Mouse (Mus musculus): ENCODE results near the gene Ptprd.

Ptprd gene

DNA sequence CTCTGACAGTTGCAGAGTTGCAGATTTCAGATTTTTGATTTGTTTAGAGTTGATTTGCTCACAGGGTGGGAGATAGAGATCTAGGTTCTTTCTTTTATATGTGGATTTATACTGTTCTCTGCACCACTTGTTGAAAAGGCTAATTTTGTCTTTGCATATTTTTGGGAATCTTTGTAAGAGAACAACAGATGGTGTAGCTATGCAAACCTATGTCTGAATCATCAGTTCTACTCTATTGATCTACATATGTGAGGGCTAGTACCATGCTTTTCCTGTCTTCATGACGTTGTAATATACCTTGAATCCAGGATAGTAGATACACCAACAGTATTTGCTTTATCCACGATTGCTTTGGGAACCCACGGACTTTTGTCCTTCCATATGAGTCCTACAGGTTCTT, 1628.7 kb downstream of the Ptprd start:
- no peak for DNase-seq

DNA sequence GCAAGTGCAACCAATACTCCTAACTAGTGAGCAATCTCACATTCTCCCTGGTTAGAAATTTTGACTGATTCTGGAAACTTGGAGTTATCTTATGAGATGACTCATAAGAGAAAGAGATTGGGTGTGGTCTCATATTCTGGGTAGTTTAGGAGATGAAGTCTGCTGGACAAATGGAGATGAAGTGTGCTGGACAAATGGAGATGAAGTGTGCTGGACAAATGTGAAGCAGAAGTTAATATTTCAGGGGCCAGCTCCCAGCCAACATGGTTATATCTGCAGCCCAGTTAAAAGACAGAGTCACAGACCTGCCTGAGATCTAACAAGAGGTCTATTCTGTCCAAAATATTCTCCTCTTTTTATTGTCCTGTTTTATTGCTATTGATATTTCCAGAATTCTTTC, 1645.8 kb downstream of the Ptprd start:
- no peak for DNase-seq

DNA sequence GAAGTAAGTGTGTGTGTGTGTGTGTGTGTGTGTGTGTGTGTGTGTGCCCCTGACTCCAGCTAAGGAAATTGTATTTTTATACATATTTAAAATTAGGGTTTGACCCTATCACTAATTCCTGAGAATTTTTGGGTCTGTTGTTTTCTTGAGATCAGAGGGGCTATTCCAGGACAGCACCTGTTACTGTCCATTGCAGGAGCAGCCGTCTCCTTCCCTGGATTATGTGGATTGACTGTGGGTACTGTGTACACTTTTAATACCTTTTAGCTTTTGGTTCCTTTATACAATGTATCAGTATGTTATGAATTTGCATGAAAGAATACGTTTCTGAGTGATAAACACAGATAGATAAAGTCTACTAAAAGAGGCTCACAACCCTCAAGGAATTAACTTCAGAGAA, 1670.0 kb downstream of the Ptprd start:
- no peak for DNase-seq

DNA sequence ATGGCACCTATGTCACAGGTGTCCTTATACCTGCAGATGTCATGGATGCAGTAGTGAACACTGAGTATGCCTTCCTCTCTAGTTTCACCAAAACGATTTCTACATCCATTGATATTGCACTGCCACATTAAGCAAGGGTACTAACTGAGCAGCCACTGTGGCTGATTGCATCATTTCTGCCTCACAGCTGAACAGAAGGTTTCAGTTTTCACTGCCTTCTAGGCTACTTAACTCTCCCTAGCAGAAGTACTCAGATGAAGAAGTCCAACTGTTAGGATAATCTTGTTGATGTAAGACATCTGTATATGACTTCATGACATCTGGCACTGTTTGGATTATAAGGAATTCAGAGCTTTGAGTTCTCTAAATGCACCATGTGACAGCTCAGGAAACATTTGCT, 1678.8 kb downstream of the Ptprd start:
- no peak for DNase-seq

DNA sequence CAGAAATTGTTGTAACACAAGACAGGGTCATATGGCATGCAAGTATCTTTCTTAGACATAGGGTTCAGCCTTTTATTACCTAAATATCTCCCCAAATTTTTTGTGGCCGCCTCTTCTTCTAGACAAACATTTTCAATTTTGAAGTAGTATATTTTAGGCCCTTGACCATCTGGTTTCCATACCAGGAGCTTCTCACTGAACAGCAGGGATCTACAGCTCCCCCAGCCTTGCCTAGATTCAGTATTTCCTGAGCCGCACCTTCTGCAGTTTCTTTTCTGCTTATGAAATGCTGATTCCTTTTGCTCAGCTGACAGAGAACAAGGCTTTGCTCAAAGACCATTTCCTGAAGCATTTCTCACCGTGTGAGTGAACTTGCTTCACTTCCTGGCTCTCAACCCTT, 1686.5 kb downstream of the Ptprd start:
- DNase-seq, result no peak

DNA sequence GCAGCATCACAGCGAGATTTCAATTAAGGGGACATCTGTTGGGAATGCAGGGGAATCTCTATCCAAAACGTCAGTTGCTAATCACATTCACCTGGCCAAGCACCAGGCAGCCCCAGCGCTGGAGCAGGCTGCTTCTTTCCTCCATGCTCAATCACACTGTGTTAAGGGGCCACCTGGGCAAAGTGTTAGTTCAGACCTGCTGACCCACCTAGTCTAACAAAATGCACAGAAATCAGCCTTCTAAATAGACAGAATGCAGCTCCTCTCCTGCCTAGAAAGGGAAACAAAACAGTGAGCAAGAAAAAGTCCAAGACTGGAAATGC, 1708.5 kb downstream of the Ptprd start:
- no peak for DNase-seq

DNA sequence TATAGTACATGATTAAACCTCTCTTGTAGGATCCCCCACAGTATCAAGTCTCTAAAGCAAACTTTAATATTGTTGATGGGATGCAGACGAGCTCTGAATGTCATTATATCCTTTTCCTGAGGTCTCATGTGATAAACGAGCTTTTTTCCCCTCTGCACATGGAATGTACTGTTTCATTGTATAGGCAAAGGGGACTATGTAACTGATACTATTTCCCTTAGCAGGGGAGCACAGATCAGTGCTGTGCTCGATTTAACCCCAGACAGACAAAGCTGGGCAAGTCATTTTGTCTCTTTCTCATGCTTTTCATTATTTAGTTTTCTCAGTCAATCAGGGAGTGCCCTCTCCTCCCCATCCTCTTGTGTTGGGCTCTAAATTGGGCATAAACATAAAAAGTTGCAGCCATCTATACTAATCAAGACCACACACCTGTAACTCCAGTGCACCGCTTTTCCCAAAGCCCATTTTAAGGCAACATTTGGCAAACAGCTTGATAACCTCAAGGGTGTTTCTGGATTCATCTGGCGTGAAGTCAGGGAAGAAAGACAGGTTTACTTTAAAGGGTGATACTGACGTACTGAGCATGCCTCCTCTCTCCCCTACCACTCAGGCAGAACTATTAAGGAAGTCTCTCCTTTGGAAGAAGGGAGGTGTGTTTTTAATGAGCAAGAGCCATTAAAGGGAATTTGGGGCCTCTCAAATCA, 1709.0 kb downstream of the Ptprd start:
- no peak for DNase-seq

DNA sequence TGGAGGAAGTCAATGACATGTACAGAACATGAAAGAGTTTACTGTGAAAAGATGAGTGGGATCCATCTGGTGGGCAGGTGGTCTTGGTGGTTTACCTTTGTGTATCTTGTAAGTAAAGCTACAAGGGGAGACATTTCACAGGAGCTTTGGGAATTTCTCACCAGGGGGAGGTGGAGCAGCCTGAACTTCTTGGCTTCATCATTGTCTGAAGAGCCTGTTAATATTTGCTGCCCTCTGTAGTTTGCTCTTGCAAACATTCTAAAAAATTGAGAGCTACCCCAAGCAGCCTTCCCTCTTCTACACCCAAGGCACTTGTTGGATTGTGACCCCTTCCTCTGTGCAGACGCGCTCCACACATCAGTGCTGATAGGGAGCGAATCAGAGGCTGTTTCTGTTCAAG, 1725.9 kb downstream of the Ptprd start:
- no peak for DNase-seq

DNA sequence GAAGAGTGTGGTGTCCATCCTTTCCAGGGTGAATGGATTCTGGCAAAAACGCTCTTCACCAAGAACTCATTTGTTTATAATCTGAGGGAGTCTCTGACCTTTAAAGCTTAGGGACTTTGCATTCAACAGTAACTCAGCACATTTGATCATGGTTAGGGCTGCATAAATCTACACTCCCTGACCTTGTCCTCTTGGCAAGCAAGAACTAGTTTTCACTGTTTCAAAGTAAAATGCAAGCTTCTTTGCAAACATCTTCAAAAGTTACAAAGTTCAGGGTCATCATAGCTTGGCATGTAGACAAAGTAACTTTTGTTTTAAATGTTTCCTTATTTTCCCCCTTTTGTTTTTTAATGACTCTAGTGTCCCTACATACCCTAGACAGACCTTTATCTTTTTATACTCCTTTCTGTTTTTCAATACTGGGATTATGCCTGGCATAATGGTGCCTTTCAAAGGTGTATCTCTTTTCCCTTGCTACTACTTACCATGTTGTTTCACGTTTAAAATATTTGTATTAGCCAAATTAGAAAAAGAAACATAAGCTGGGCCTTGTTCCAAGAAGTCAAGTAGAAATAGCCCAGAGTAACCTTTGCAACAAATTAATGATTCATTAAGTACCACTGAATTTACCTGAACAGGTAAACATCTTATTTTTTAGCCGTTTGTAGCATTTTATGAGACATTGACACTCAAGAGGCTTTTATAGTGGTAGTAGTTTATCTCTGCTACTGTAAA, 1743.2 kb downstream of the Ptprd start:
- no peak for DNase-seq

DNA sequence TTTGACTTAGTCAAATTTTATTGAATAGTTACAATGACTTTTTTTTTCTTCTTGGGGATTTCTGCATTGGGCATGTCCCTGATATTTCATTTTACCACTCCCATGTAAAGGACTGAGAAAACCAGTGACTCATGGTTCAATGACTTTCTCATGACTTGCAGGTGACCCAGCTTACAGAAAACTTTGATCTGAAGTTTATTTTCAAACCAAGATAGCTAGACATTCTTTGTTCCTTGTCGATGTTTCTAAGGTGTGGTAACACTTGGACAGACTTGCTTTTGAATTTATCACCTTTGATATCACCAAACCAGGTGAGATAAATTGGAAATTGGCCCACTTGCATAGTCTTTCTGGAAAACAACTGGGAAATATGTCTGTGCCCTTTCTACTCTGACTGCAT, 1747.1 kb downstream of the Ptprd start:
- no peak for DNase-seq

DNA sequence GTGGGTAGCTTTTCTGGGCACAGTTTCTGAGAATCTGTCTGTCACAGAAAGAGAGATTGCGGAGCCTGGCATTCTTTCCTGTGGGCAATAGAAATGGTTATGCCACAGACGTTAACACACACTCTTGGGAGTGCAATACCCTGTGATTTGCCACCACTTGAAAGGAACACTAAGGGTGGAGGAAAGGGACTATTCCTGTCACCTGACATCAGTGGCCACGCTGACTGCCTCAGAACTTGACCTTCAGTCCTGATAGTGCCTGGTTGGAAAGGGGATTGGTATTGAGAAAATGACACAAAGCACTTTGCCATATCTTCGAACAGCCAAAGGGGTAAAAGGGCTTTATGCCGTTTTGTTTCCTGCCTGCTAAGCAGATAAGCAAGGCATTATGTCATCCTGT, 1750.4 kb downstream of the Ptprd start:
- DNase-seq, result no peak

DNA sequence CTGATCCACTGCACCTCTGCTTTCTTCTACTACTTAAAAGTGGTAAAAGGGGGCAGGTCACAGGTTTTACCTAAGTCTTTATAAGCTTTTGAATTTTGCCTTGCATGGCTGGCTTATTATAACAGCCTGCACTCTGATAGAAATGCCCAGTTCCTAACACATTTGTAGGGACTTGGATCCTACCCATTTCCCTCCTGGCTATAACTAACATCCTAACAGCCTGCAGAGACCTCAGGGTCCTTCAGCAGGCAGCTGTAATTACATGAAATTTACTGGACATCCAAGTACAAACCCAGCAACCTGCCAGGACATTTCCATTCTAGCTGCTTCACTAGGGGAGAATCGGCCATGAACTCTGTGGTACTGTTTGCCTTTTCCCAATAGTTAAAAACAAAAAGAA, 1751.2 kb downstream of the Ptprd start:
- DNase-seq, result no peak

DNA sequence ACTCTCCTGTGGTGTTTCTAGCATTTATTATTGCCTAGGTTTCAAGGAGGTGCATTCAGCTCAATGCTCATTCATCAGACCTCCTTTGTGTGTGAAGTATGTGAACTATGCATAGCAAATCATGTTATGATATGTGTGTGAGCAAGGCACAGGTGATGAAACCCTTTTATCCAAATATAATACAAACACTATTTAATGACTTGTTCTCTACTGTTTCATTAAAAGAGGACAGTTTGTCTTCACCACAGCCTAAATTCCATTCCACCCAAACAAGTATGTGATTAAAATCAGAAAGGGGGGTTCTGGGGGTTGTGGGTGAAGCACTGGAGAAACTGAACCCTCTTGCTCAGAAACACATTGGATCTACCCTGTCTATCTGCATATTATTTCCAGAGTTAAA, 1752.1 kb downstream of the Ptprd start:
- no peak for DNase-seq

DNA sequence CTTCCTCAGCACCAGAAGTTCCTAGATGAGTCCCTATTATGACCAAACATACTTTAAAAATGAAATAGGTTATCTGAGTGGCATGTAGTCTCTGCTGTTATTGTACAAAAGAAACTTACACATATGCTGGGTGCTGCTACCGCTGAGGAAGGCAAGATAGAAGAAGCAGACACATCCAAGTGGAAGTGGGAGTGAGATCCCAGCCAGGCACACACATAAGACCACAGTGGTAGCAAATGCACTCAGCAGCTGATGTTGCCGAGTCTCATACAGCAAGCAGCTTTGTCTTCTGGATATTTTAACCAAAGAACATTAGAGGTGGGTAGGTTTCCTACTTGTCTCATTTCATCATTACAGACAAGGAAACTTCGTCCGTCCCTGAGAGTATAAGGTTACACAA, 1759.5 kb downstream of the Ptprd start:
- DNase-seq, result no peak

DNA sequence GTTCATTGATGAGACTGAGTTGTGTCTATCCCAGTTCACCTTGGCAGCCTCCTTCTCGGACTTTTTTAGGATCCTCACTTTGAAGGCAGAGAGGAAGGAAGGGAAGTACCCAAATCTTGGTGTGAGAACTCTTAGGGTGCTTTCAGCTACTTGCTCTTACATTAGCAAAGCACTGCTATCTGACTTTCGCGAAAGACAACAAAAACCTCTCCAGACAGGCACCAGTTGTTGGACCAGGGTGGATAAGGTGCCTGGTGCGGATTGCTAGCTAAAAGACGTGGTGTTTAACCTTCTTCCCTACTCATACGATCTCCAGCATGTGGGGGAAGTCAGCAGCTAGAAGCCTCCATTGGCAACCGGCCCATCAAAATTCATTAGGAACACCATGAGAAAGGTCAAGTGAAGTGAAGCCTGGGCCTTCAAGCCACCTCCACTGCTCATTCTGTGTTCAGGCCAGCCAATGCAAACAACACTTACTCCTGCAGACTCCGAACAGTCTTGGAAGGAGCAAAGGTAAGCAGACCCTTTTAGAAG, 1760.7 kb downstream of the Ptprd start:
- DNase-seq, result peak; percentile 19

DNA sequence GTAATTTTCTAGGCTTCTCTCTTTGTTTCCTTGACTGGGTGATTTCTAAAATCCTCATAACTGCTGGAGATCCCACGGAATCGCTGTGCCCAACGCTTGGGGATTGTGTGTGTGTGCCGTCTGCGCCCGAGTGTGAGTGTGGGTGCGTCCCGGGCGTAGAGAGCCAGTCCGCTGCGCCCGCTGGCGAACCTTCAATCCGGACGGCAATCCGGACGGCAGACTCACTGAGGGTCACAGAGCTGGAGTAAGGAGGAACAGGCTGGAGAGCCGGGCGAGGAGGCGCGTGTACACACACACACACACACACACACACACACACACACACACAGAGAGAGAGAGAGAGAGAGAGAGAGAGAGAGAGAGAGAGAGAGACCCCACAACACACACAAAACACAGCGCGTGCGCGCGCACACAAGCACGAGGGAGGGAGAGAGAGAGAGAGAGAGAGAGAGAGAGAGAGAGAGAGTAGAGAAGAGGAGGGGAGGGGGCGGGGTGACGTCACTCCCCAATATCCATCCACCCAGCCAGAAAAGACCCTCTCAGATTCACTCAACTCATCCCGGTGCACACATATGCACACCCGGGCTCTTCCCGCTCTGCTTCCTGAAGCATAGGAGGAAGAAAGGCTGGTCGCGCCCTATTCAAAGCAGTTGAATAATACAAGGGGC, 1761.3 kb downstream of the Ptprd start:
- peak; percentile 78 for DNase-seq

DNA sequence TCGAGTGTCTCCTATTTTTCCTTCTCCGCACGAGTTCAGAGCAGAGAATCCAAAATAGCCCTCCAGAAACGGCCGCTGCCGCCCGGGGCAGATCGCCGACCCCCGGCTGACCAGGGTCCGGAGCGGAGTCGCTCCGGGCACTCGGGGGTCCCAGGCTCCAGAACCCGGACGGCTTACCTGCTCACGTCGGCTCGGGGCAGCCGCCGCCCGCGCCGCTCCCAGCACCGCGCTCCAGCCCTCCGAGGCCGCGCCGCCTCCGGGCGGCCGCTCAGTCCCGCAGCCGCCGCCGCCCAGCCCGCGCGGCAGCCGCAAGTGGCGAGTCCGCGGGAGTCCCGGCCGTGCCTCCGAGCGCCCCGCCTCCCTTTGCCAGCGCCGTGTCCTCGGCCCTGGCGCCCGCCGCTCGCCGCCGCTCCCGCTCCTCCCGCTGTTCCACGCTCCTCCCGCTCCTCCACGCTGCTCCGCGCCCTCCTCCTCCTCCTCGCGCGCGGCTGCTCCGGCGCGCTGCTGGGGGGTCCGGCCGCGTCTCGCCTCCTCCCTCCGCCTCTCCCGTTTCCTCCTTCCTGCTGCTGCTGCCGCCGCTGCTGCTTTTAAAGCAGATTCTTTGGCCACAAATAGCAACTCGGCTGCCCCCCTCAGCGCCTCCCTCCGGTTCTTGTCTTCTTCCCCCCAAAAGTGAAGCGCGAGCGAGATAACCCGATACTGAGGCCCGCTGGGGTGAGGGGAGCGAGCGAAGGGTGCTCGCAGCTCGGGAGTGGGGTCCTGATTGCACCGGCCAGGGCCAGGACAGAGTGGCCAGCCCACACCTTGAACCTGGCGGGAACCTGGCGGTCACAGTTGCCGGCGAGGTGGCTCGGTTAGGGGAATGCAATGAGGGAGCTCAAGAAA, 1762.1 kb downstream of the Ptprd start:
- DNase-seq, result peak; percentile 75

DNA sequence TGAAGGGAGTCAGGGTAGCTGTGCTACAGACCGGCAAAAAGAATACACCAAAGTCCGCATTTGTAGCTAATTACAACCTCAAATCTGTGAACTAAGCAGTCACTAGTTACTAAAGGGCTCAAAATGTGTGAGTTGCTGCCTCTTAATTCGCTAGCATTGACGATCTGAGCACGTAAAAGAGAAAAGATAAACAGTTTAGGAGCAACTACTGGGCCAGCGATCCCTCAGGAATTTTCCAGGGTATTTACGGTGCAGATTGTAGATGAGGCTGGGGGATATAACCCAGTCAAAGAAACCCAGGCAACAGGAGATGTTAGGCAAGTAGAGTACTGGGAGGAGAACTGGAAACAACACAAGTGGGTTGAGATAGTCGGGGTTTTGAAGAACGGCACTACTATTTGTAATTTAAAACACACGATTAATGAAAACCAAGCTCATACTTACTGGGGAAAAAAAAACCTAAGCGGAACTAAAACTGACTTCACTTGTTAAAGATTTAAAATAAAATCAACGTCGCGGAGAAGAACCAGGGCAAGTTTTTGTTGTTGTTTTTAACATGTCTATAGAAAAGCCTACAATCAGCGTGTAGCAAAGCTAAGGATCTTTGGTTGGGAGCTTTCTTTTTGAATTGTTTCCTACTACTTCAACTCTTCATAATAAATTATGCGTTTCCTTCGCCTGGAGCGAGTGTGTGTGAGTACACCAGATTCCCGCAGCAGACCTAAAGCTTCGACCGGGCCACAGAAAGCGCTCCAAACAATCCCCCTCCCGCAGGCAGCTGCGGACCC, 1762.9 kb downstream of the Ptprd start:
- no peak for DNase-seq

DNA sequence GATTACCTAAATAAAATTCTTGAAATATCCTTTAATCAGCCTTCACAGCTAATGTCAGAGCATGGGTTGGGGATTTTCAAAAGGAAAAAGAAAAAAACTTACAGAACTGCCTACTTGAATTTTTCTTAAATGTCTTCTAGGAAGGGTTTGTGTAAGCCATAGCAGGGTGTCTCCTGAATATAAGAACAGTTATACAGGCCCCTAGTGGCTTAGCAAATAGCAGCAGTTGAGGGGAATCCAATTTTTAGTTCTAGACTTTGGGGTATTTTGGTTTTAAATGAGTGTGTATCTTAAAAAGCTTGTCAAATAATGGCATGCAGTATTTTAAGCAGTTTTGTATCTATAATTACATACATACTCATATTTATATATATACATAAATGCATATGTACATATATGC, 1764.4 kb downstream of the Ptprd start:
- no peak for DNase-seq

DNA sequence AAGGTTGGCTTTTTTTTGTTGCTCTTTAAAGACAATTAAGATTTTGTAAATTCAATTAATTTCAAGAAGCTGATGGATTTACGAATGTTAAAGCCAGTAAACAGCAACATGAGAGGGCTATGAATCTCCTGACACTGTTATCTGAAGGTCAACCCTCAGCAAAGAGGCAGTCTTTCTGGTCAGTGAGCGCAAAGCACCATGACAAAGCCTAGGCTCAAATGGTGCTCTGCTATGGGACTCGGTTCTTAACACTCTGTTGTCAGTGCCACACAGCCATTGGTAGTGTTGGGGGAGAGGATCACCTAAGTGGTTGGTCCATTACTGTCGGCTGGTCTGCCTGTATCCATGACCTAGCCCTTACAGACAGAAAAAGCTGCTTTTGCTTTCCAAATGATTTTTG, 1767.0 kb downstream of the Ptprd start:
- no peak for DNase-seq

DNA sequence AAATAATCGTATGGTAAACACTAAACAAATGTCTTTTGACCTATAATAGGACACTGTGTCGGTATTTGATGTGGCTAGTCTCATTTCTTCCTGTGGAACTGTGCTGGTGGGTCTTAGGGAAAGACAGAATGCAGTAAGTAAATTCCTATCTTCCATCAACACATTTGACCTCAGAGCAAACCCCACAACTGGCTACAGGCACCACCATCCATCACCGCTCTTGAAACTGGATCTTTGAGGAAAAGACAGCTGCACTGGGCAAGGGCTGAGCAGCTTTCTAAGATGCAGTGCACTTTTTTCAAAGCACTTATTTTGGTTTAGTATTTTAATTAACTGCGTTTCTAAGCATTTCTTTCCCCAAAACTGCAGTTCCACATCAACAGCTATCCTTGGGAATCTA, 1768.2 kb downstream of the Ptprd start:
- no peak for DNase-seq

DNA sequence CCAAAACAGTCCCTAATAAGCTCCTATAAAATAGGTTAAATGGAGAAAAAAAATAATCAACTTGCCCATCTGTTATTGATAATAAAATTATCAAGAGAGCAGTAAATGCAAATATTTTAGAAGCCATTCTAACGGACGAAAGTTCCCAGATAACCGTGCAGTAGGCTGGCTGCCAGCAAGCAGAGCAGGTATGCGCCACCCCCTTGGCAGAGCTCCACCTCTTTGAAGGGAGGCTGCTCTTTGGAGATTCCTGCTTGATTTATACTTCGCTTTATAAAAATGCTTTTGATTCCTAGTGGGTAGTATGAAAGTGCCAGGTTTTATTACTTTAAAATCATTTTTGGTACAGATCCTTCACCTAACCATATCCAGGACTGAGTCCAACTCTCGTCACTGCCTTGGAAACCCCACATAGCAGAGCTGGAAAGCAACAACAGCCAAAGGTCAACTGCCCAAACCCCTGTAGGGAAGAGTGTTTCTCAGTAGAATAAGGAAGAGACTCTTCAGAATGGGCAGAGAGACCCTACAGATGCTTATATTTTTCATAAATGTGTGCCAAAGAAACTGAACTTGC, 1770.9 kb downstream of the Ptprd start:
- DNase-seq, result peak; percentile 22

Data from right cerebral cortex, postnatal 4 days (tissue).